Mouse (Mus musculus) heart, embryonic 11.5 days (tissue): Measurements from ENCODE around the gene Skap1. TPM values are rescaled to one million over a fixed set of nuclear protein-coding genes. Genes with fewer than 3 reads are reported as not detected.

Experiments
- ATAC-seq: fragments of 200-750 bp; cut with Nextera tagmentation; replicated peaks from 2 replicates; pipeline ENCODE4 v1.8.0; 2017; ENCODE audit warnings: moderate library complexity; ENCODE audit not compliant: insufficient number of reproducible peaks, low FRiP score, low TSS enrichment
- H3K27ac ChIP-seq: fragments of 300-500 bp; sonication (generic); 2 replicates; pipeline ENCODE4 v1.5.1; 2014; ENCODE audit warnings: mild to moderate bottlenecking, low read depth, low read length
- H3K27me3 ChIP-seq: fragments of 300-500 bp; sonication (generic); 2 replicates; pipeline ENCODE4 v1.6.1; 2014; ENCODE audit warnings: mild to moderate bottlenecking, low read length, mixed read lengths; ENCODE audit not compliant: control insufficient read depth, insufficient read depth
- H3K36me3 ChIP-seq: fragments of 300-500 bp; sonication (generic); 2 replicates; pipeline ENCODE4 v1.6.1; 2014; ENCODE audit warnings: mild to moderate bottlenecking, low read length, moderate library complexity, mixed read lengths; ENCODE audit not compliant: control insufficient read depth, insufficient read depth
- H3K4me1 ChIP-seq: fragments of 300-500 bp; sonication (generic); 2 replicates; pipeline ENCODE4 v1.6.1; 2014; ENCODE audit warnings: low read length; ENCODE audit not compliant: control insufficient read depth, insufficient read depth
- H3K4me2 ChIP-seq: fragments of 300-500 bp; sonication (generic); 2 replicates; pipeline ENCODE4 v1.6.1; 2014; ENCODE audit warnings: mild to moderate bottlenecking, moderate library complexity
- H3K4me3 ChIP-seq: fragments of 300-500 bp; sonication (generic); 2 replicates; pipeline ENCODE4 v1.5.1; 2014; ENCODE audit warnings: low read depth, low read length
- H3K9ac ChIP-seq: fragments of 300-500 bp; sonication (generic); 2 replicates; pipeline ENCODE4 v1.6.1; 2014; ENCODE audit warnings: mild to moderate bottlenecking, low read depth, low read length, moderate library complexity
- H3K9me3 ChIP-seq: fragments of 300-500 bp; sonication (generic); replicated peaks from 2 replicates; pipeline ENCODE4 v1.6.1; 2016; ENCODE audit warnings: low read length; ENCODE audit not compliant: control insufficient read depth
- WGBS: fragments of 180-500 bp; shearing (Covaris S2); extraction: QIAGEN DNeasy Blood & Tissue Kit; methylation state at CpG from one replicate; pipeline ENCODE4 v1.1.7; 2014; ENCODE audit not compliant: insufficient replicate concordance; 5-methylcytosine and 5-hydroxymethylcytosine counted together
- polyA plus RNA-seq: library from polyadenylated mRNA; unstranded; fragments of >200 nt; fragmentation: Nextera tagmentation; extraction: Ambion mirVana; gene quantifications from 2 replicates; pipeline ENCODE4 v1.2.1, GENCODE M21; 2014

Gene Skap1
- 0.46 and 0.84 TPM in 2 replicates for polyA plus RNA-seq

- Histone ChIP-seq H3K27me3 (peaks cover 40% of the 10 kb centered on the region), H3K4me3 (peak within 1 kb of the TSS; percentile 44), H3K4me1 (peaks cover 9% of the 10 kb centered on the region; the same call in 1 of the 2 replicates), H3K27ac (no peak within 1 kb of the TSS), H3K36me3 (no peaks in the 10 kb centered on the region), H3K9me3 (no peaks in the 10 kb centered on the region), H3K4me2 (peak within 1 kb of the TSS; percentile 80), H3K9ac (no peak within 1 kb of the TSS)
- WGBS = 7% methylated on average over 38 of the region's 42 CpGs
- no peak for ATAC-seq
Observed at GRCm38 (mm10) chr11:96463986-96464715, at the start of gene Skap1. Gene Skap1 (plus strand): TSS chr11:96464593.

GRCm38 (mm10) chr11:96421074-96421473, 43.3 kb upstream of the Skap1 start:
- Histone ChIP-seq H3K4me3 (no peak overlapping the region), H3K4me2 (no peak overlapping the region), H3K36me3 (no peaks in the 10 kb centered on the region), H3K9ac (no peak overlapping the region), H3K27ac (no peak overlapping the region), H3K9me3 (no peaks in the 10 kb centered on the region), H3K4me1 (peaks cover 8% of the 10 kb centered on the region; the same call in 1 of the 2 replicates), H3K27me3 (peaks cover 11% of the 10 kb centered on the region)
- 19% methylated on average over 5 of the region's 5 CpGs for WGBS
- 0 out of 2 replicates have a peak, but pooled peaks have one; percentile 22 for ATAC-seq

GRCm38 (mm10) chr11:96421517-96422265, 42.7 kb upstream of the Skap1 start:
- H3K4me2 ChIP-seq = peak overlapping the region; percentile 25; the same call in 1 of the 2 replicates
- H3K27me3 ChIP-seq = peaks cover 8% of the 10 kb centered on the region; the same call in 1 of the 2 replicates
- H3K4me1 ChIP-seq = peaks cover 8% of the 10 kb centered on the region; the same call in 1 of the 2 replicates
- no peaks in the 10 kb centered on the region for H3K9me3 ChIP-seq
- H3K9ac ChIP-seq = no peak overlapping the region
- H3K36me3 ChIP-seq = no peaks in the 10 kb centered on the region
- H3K27ac ChIP-seq = no peak overlapping the region
- ATAC-seq = peak; percentile 39; the same call in 1 of the 2 replicates
- H3K4me3 ChIP-seq = no peak overlapping the region
- WGBS = 20% methylated on average over 11 of the region's 11 CpGs

GRCm38 (mm10) chr11:96425193-96425592, 39.2 kb upstream of the Skap1 start:
- 86% methylated on average over 6 of the region's 6 CpGs for WGBS
- Histone ChIP-seq H3K36me3 (no peaks in the 10 kb centered on the region), H3K9me3 (no peaks in the 10 kb centered on the region)

GRCm38 (mm10) chr11:96426191-96426590, 38.2 kb upstream of the Skap1 start:
- H3K4me2 ChIP-seq = no peak overlapping the region
- WGBS = 52% methylated on average over 6 of the region's 6 CpGs
- no peaks in the 10 kb centered on the region for H3K9me3 ChIP-seq
- H3K27me3 ChIP-seq = peaks cover 10% of the 10 kb centered on the region
- H3K4me3 ChIP-seq = no peak overlapping the region
- H3K36me3 ChIP-seq = no peaks in the 10 kb centered on the region
- H3K4me1 ChIP-seq = peaks cover 5% of the 10 kb centered on the region; the same call in 1 of the 2 replicates
- no peak overlapping the region for H3K9ac ChIP-seq
- no peak overlapping the region for H3K27ac ChIP-seq
- no peak for ATAC-seq

More at GRCm38 (mm10) chr11:96425193-96425592, 39.2 kb upstream of the Skap1 start:
- Histone ChIP-seq H3K4me1 (peaks cover 8% of the 10 kb centered on the region; the same call in 1 of the 2 replicates), H3K27me3 (peaks cover 10% of the 10 kb centered on the region), H3K4me2 (no peak overlapping the region), H3K4me3 (no peak overlapping the region), H3K9ac (no peak overlapping the region), H3K27ac (no peak overlapping the region)
- no peak for ATAC-seq

- Histone ChIP-seq H3K9me3 (no peaks in the 10 kb centered on the region), H3K4me1 (0 out of 2 replicates have a peak, but pooled peaks cover 3% of the 10 kb centered on the region), H3K36me3 (no peaks in the 10 kb centered on the region), H3K4me3 (no peak overlapping the region), H3K27ac (no peak overlapping the region), H3K9ac (no peak overlapping the region), H3K27me3 (peaks cover 10% of the 10 kb centered on the region), H3K4me2 (no peak overlapping the region)
- 34% methylated on average over 2 of the region's 2 CpGs for whole genome bisulfite sequencing
- ATAC-seq = no peak
Observed at GRCm38 (mm10) chr11:96426805-96427204, 37.6 kb upstream of the Skap1 start.

GRCm38 (mm10) chr11:96429062-96429461, 35.3 kb upstream of the Skap1 start:
- 0 out of 2 replicates have a peak, but pooled peaks cover 6% of the 10 kb centered on the region for H3K4me1 ChIP-seq
- H3K27ac ChIP-seq = no peak overlapping the region
- WGBS = 75% methylated on average over 2 of the region's 2 CpGs
- no peak overlapping the region for H3K9ac ChIP-seq
- no peaks in the 10 kb centered on the region for H3K9me3 ChIP-seq
- H3K4me2 ChIP-seq = no peak overlapping the region
- H3K27me3 ChIP-seq = peaks cover 8% of the 10 kb centered on the region
- no peaks in the 10 kb centered on the region for H3K36me3 ChIP-seq
- no peak for ATAC-seq
- H3K4me3 ChIP-seq = no peak overlapping the region

GRCm38 (mm10) chr11:96429891-96430290, 34.5 kb upstream of the Skap1 start:
- H3K27me3 ChIP-seq = peaks cover 8% of the 10 kb centered on the region
- no peaks in the 10 kb centered on the region for H3K9me3 ChIP-seq
- H3K36me3 ChIP-seq = no peaks in the 10 kb centered on the region
- no peak overlapping the region for H3K4me3 ChIP-seq
- H3K4me2 ChIP-seq = no peak overlapping the region
- ATAC-seq = no peak
- H3K9ac ChIP-seq = no peak overlapping the region
- WGBS = 62% methylated on average over 5 of the region's 5 CpGs
- H3K27ac ChIP-seq = no peak overlapping the region
- H3K4me1 ChIP-seq = 0 out of 2 replicates have a peak, but pooled peaks cover 6% of the 10 kb centered on the region
